Mouse (Mus musculus) cerebellum, adult 2 months (tissue): Measurements from ENCODE around the gene Spred2.

Source experiments
- CTCF ChIP-seq: fragments of 200-500 bp; IDR thresholded peaks from 2 replicates; pipeline ENCODE4 v1.5.1; 2011; ENCODE audit warnings: low read depth, mild to moderate bottlenecking, control low read depth, low read length, moderate library complexity, borderline replicate concordance; ENCODE audit not compliant: insufficient read depth
- POLR2A ChIP-seq: fragments of 200-500 bp; IDR thresholded peaks from 2 replicates; pipeline ENCODE4 v1.6.1; 2011; ENCODE audit warnings: low read length, control low read depth, borderline replicate concordance; ENCODE audit not compliant: insufficient read depth

GRCm38 (mm10) chr11:20022462-20022861 is 98.3 kb downstream of the Spred2 start:
- no peak for TF ChIP-seq CTCF
- TF ChIP-seq POLR2A = no peak
